Mouse (Mus musculus) retina, postnatal 1 day (tissue): ENCODE results near the gene Abat.
"Not testable (repeated sequence)": the region's sequence is repeated elsewhere in the genome, so short reads cannot be mapped to it uniquely, and the experiment has no call there.

Experiments
- DNase-seq: peaks from one replicate; pipeline ENCODE4 v3.0.0-alpha.2; 2012

Gene Abat

GRCm38 (mm10) chr16:8533477-8533876, 20.2 kb downstream of the Abat start:
- DNase-seq, result no peak

DNA sequence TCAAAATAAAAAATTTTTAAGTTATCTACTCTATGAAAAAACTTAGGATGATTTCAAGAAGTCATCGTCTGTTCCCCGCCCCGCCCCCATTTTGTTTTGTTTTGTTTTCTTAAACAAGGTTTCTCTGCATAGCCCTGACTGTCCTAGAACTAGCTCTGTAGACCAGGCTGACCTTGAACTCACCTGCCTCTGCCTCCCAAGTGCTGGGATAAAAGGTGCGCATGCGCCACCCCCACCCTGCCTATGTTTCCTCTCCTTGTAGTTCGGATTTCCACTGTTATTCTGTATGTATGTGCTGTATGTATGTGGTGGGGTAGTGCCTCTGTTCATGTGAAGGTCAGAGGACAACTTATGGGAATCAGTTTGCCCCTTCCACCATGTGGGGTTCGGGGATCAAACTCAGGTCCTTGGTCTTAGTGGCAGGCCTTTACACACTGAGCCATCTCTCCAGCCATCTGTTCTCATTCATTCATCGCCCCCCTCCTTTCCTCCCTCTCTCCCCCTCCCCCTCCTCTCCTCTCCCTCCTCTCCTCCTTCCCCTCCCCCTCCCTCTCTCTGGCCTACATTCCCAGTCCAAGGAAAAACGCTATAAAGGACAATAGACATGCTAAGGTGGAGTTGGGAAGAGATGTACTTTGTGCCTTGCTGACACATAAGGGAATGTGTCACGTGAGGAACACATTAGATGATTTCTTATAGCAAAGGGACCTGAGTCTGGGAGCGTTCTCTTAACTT, 21.4 kb downstream of the Abat start:
- DNase-seq, result peak; percentile 77

DNA sequence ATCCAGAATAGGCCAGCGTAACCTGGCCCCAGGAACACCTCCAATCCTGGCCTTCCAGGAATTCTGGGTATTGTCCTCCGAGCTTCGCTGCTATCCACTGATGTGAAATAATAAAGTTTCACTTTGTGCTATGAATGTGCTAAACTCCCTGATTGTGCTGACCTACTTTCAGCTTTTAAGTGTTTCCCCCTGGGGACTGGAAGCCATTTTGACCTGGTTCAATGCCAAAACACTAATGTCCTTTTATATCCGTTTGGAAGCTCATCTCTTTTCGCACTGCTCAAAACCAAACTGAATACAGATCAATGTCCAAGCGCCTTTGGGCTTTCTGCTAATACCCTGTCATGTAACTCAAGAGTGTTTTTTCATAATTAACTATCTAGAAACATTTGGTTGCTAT, 22.2 kb downstream of the Abat start:
- DNase-seq, result peak; percentile 80

- peak; percentile 93 for DNase-seq
Measured at GRCm38 (mm10) chr16:8539150-8539865, 26.1 kb downstream of the Abat start.

DNA sequence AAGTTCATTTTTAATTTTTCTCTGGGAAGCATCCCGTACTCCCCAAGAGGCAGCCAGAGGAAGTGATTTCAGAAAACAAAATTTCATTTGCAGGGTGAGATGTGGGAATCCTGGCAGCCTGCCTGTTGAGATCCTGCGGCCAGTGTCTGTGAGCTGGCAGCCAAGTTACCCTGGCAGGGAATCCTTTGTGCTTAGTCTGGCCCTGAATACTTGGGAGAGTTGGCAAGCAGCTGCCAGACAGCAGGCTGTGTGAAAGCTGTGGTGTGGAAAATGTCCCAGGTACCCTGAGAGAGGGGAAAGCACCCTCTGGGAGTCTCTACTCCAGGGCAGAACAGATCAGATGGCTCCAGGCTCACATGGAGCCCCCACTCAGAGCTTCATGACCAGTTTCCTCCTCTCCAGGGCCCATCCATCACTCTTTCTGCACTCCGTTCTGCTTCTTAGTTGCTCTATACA, 27.7 kb downstream of the Abat start:
- peak; percentile 67 for DNase-seq

- no peak for DNase-seq
Measured at GRCm38 (mm10) chr16:8547836-8548235, 34.6 kb downstream of the Abat start.

- no peak for DNase-seq
Measured at GRCm38 (mm10) chr16:8549506-8549905, 36.3 kb downstream of the Abat start.

DNA sequence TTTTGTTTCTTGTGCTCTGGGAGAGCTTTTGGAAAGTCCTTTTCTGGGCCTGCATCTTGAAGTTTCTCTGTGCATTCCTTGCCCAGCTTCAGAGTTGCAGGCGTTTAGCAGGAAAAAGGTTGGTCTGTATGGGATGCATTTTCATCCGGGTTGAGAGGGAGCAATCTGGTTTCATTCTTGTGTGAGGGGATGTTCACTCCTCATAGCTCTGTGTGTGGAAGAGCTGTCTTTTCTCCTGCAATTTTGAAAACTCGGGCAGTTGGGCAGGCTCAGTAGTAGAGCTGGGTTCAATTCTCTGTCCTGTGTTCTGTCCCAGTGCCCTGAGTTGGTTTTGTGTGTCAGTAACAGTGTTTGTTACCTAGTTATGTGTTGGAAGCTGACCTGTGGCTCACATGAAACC, 41.1 kb downstream of the Abat start:
- no peak for DNase-seq

GRCm38 (mm10) chr16:8554751-8555150, 41.5 kb downstream of the Abat start:
- DNase-seq, result not testable (repeated sequence)

DNA sequence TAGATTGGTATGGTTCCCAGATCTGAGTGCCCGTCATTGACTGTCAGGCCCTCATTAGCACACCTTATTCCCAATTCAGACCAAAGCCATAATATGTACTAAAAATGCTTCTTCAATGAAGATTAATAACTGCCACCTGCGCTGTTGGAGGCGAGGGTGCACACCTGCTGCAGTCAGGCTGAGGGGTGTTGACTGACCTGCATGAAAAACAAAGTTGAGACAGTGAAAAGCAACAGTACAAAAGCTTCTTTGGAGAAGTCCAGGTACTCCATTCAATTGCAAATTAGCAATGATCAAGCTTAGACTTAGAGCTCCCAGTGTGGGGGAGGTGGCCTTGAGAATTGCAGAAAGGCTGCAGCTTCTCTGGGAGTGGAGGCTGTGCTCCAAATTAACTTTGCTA, 42.1 kb downstream of the Abat start:
- DNase-seq, result not testable (repeated sequence)

- DNase-seq, result no peak
Measured at GRCm38 (mm10) chr16:8560079-8560478, 46.9 kb downstream of the Abat start.

GRCm38 (mm10) chr16:8561101-8561500, 47.9 kb downstream of the Abat start:
- DNase-seq, result not testable (repeated sequence)

- not testable (repeated sequence) for DNase-seq
Measured at GRCm38 (mm10) chr16:8561856-8562255, 48.6 kb downstream of the Abat start.

- not testable (repeated sequence) for DNase-seq
Measured at GRCm38 (mm10) chr16:8562827-8563226, 49.6 kb downstream of the Abat start.

- DNase-seq, result no peak
Measured at GRCm38 (mm10) chr16:8564836-8565235, 51.6 kb downstream of the Abat start.

GRCm38 (mm10) chr16:8565539-8565938, 52.3 kb downstream of the Abat start:
- DNase-seq, result no peak

GRCm38 (mm10) chr16:8566115-8566711, 53.0 kb downstream of the Abat start:
- peak; percentile 86 for DNase-seq

- no peak for DNase-seq
Measured at GRCm38 (mm10) chr16:8568881-8569280, 55.7 kb downstream of the Abat start.

DNA sequence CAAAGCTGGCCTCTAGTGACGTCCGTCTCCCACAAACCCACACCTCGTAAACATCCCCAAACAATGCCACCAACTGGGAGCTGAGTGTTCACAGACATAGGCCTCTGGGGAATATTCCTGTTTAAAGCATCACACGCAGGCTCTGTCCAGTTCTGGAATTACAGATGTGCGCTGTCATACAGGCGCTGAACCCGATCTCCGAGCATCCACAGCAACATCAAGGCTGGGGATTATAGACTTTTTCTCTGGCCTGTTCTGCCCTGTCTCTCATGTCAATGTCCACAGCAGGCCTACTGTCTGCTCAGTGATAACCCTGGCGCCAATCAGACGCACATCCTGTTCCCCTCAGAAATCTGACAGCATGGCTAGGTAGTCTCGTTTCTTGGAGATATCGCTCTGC, 57.1 kb downstream of the Abat start:
- no peak for DNase-seq

GRCm38 (mm10) chr16:8570901-8571615, 57.8 kb downstream of the Abat start:
- no peak for DNase-seq

DNA sequence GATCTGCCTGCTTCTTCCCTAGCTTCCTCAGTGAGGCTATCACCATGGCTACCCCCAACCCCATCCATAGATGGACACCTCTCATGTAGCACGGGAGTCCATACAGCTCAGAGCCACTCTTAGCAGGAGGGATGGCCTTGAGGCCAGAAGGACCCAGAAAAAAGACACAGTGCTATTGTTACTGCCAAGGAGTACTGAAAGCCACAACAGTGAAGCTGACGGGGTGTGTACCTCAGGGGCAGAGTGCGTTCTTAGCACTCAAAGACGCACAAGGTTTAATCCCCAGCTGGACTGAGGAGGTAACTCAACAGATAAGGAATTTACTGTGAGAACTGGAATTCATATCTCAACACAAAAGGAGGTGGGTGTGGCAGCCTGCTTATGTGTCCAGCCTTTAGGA, 59.8 kb downstream of the Abat start:
- no peak for DNase-seq

- DNase-seq, result peak; percentile 35
Measured at GRCm38 (mm10) chr16:8573751-8574150, 60.5 kb downstream of the Abat start.

DNA sequence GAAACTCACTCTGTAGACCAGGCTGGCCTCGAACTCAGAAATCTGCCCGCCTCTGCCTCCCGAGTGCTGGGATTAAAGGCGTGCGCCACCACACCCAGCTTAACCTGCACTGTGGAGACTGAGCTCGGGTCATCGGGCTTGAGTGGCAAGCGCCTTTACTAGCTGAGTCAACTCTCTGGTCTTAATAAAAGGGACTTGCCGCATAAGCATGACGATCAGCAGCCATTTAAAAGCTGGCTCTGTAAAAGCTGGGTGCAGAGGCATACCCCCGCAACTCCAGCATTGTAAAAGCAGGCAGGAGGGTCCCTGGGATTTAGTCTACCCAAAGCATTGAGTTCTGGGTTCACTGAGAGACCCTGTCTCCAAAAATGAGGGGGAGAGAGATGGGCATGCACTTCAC, 61.1 kb downstream of the Abat start:
- no peak for DNase-seq
